ENCODE assay signal across 8 mouse cellular contexts in the genomic region with DNA sequence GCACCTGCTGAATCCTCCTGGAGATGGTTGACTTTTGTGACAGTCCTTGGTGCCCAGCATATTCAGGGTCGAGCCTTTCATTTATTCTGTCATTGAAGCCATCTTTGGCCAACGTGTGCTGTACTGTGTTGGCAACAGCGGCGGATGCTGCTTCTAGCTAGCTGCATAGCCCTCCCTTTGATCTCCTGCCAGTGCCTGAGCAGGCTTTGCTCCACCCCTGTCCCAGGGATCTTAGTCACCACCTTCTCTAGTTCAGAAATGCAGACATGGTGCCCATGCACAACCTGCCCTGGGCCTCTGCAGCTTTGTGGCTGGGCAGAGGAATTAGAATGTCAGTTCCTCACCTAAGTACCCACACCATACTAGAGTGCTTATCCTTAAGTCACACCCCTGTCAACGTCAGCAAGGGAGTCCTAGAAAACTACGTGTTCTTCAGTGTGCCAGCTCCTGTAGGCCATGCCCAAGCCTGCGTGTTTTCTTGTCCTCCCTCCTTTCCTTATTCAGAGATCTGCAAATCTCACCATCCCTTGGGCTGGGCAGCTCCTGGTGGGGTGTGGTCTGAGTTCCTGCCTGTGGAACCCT.
DNase-seq lines count a peak whose midpoint lies in the region; ATAC-seq and TF ChIP-seq lines count a peak whose summit lies in the region.

No protein-coding gene starts in this region.

- H3K4me2 ChIP-seq in limb, embryonic 14.5 days (replicated peaks; ENCODE audit: low read depth, low read length, severe bottlenecking) = no peak overlapping the region
- H3K4me2 ChIP-seq in limb, embryonic 15.5 days = no peak overlapping the region

- DNase-seq in limb, embryonic 14.5 days (ENCODE audit: low spot score) = peak; percentile 44
- no peak for DNase-seq in limb, embryonic 10.5 days (ENCODE audit: low spot score)
- peak; percentile 87 for DNase-seq in adrenal gland, adult 8-10 months
- DNase-seq in urinary bladder, adult 18-20 months (ENCODE audit: low spot score in 2 of 2) = no peak
- no peak for DNase-seq in left cerebral cortex, adult 11 months (ENCODE audit: low spot score)
- no peak for DNase-seq in c-Kit-positive CD71-positive TER-119-positive erythroid progenitor cells, embryonic 14.5 days (ENCODE audit: low spot score)

- no peak for TF ChIP-seq POLR2A in limb, embryonic 14.5 days (IDR thresholded peaks at IDR 0.05; ENCODE audit: borderline replicate concordance, extremely low read depth, insufficient read depth, insufficient read length)
- TF ChIP-seq POLR2A in embryonic fibroblast, embryonic 13.5 days (IDR thresholded peaks at IDR 0.05; ENCODE audit: low read depth, low read length) = no peak

- no peak overlapping the region for H3K4me3 ChIP-seq in limb, embryonic 14.5 days (replicated peaks; ENCODE audit: low read length)
- no peak overlapping the region for H3K4me3 ChIP-seq in limb, embryonic 10.5 days
- H3K4me3 ChIP-seq in embryonic fibroblast, embryonic 13.5 days (ENCODE audit: insufficient read depth, low read length) = no peak overlapping the region
- H3K4me3 ChIP-seq in limb, embryonic 15.5 days = no peak overlapping the region

- H3K4me1 ChIP-seq in limb, embryonic 14.5 days (ENCODE audit: control insufficient read depth, insufficient read depth, low read length) = no peaks in the 10 kb centered on the region
- H3K4me1 ChIP-seq in limb, embryonic 10.5 days = no peaks in the 10 kb centered on the region
- H3K4me1 ChIP-seq in embryonic fibroblast, embryonic 13.5 days (ENCODE audit: control insufficient read depth, insufficient read depth, low read length) = peaks cover 6% of the 10 kb centered on the region; the same call in 1 of the 2 replicates
- peaks cover 9% of the 10 kb centered on the region; the same call in 1 of the 2 replicates for H3K4me1 ChIP-seq in limb, embryonic 15.5 days

- no peak for TF ChIP-seq CTCF in embryonic fibroblast, embryonic 13.5 days (IDR thresholded peaks at IDR 0.05; ENCODE audit: borderline replicate concordance, insufficient read depth, low read length)

- H3K9me3 ChIP-seq in limb, embryonic 14.5 days (ENCODE audit: control insufficient read depth, low read length) = no peaks in the 10 kb centered on the region
- H3K9me3 ChIP-seq in limb, embryonic 10.5 days (replicated peaks) = no peaks in the 10 kb centered on the region
- no peaks in the 10 kb centered on the region for H3K9me3 ChIP-seq in limb, embryonic 15.5 days

- ATAC-seq in limb, embryonic 14.5 days (ENCODE audit: low FRiP score, low read depth) = 0 out of 2 replicates have a peak, but pooled peaks have one; percentile 4
- no peak for ATAC-seq in limb, embryonic 15.5 days (ENCODE audit: insufficient number of reproducible peaks, low FRiP score, low TSS enrichment, low read depth)

- no peak overlapping the region for H3K27ac ChIP-seq in limb, embryonic 14.5 days (replicated peaks; ENCODE audit: low read depth, low read length)
- H3K27ac ChIP-seq in limb, embryonic 10.5 days = no peak overlapping the region
- peak overlapping the region; percentile 28; the same call in 1 of the 2 replicates for H3K27ac ChIP-seq in embryonic fibroblast, embryonic 13.5 days (ENCODE audit: insufficient read depth, low read length)
- peak overlapping the region; percentile 35; the same call in 1 of the 2 replicates for H3K27ac ChIP-seq in limb, embryonic 15.5 days

- H3K9ac ChIP-seq in limb, embryonic 14.5 days (ENCODE audit: low read depth, low read length, severe bottlenecking) = no peak overlapping the region
- H3K9ac ChIP-seq in limb, embryonic 15.5 days = no peak overlapping the region

- H3K36me3 ChIP-seq in limb, embryonic 14.5 days (ENCODE audit: control insufficient read depth, insufficient read depth, low read length) = no peaks in the 10 kb centered on the region
- H3K36me3 ChIP-seq in limb, embryonic 10.5 days = no peaks in the 10 kb centered on the region
- no peaks in the 10 kb centered on the region for H3K36me3 ChIP-seq in limb, embryonic 15.5 days

- no peaks in the 10 kb centered on the region for H3K27me3 ChIP-seq in limb, embryonic 14.5 days (ENCODE audit: control insufficient read depth, insufficient read depth, low read length)
- H3K27me3 ChIP-seq in limb, embryonic 10.5 days (ENCODE audit: low read depth, poor library complexity, severe bottlenecking) = no peaks in the 10 kb centered on the region
- H3K27me3 ChIP-seq in limb, embryonic 15.5 days = no peaks in the 10 kb centered on the region

- WGBS in limb, embryonic 14.5 days = 65% methylated on average over 7 of the region's 7 CpGs
- WGBS in limb, embryonic 10.5 days = 75% methylated on average over 7 of the region's 7 CpGs
- 51% methylated on average over 7 of the region's 7 CpGs for WGBS in limb, embryonic 15.5 days

Comparison
In these comparisons a context has a peak if more than half of its experiments do, and no peak if none do; other contexts are left out.
1. DNase-seq: peak in limb, embryonic 14.5 days (single experiment) and adrenal gland, adult 8-10 months (single experiment); none in limb, embryonic 10.5 days (single experiment), urinary bladder, adult 18-20 months (0 of 2), left cerebral cortex, adult 11 months (single experiment) and c-Kit-positive CD71-positive TER-119-positive erythroid progenitor cells, embryonic 14.5 days (single experiment).
2. H3K27ac ChIP-seq: peak in embryonic fibroblast, embryonic 13.5 days (single experiment) and limb, embryonic 15.5 days (single experiment); none in limb, embryonic 14.5 days (single experiment) and limb, embryonic 10.5 days (single experiment).